Mouse (Mus musculus) heart, adult 2 months (tissue): ENCODE measurements around the gene Xaf1.
A peak's percentile ranks its signal among the peaks of the same experiment; 100 is the strongest.

Source experiments
- CTCF ChIP-seq: fragments of 200-600 bp; IDR thresholded peaks from 2 replicates; pipeline ENCODE4 v1.8.1; 2022; ENCODE audit warnings: antibody characterized with exemption, mild to moderate bottlenecking, moderate library complexity
- EP300 ChIP-seq: fragments of 200-500 bp; IDR thresholded peaks from 2 replicates; pipeline ENCODE4 v1.6.1; 2011; ENCODE audit warnings: low read depth, low read length, control low read depth; ENCODE audit not compliant: insufficient read depth
- POLR2A ChIP-seq: fragments of 200-500 bp; IDR thresholded peaks from 2 replicates; pipeline ENCODE4 v1.6.1; 2011; ENCODE audit warnings: mild to moderate bottlenecking, low read depth, low read length, control low read depth; ENCODE audit not compliant: insufficient read depth

DNA sequence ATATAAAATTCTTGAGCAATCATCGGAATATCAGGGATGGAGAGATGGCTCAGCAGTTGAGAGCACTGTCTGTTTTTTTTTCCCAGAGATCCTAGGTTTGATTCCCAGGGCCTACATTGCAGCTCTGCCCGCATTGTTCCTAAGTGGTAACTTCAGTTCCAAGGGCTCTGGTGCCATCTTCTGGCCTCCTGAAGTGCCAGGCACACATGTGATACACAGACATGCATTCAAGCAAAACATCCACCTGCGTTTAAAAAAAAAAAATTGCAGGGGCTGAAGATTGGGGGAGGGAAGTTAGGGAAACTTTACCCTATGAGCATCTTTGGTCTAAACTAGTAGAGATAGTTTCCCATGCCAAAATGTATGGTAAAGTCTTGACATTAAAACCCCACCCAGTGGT lies 23.0 kb downstream of the Xaf1 start:
- TF ChIP-seq POLR2A: no peak
- peak; percentile 72 for TF ChIP-seq CTCF
- TF ChIP-seq EP300: 0 out of 2 replicates have a peak, but pooled peaks have one; percentile 26
